Mouse (Mus musculus): Measurements from ENCODE around the gene Angptl6.

Gene Angptl6

GRCm38 (mm10) chr9:20878710-20879065, 839 bp downstream of the Angptl6 start:
- DNase-seq = peak; percentile 68 to 75

DNA sequence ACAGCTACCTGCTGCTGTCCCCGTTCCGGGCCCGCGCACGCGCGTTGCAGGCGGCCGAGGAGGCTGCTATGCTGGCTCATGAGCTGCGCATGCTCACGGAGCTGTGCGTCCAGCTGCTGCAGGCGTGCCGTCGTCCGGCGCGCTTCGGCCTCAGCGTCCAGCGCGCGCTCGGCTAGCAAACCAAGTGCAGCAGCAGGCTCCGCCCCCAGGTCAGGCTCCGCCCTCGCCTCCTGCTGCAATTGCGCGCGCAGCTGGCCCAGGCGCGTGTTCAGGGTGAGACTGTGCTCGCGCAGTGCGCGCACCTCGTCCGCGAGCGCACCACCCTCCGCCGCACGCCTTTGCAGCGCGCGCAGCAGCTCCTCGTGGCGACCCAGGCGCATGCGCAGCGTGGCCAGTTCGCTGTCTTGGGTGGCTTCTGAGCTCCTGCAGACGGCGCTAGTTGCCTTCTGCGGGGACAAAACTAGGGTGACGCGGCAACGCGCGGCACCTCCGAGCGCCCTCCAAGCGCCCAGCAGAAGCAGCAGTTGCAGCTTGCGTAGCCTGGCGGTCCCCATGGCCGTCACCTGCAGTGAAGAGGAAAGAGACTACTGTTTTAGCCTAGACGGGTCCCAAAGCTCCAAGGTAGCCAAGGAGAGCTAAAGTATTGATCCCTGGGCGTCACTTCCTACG, 1.4 kb downstream of the Angptl6 start:
- DNase-seq = peak; percentile 100

DNA sequence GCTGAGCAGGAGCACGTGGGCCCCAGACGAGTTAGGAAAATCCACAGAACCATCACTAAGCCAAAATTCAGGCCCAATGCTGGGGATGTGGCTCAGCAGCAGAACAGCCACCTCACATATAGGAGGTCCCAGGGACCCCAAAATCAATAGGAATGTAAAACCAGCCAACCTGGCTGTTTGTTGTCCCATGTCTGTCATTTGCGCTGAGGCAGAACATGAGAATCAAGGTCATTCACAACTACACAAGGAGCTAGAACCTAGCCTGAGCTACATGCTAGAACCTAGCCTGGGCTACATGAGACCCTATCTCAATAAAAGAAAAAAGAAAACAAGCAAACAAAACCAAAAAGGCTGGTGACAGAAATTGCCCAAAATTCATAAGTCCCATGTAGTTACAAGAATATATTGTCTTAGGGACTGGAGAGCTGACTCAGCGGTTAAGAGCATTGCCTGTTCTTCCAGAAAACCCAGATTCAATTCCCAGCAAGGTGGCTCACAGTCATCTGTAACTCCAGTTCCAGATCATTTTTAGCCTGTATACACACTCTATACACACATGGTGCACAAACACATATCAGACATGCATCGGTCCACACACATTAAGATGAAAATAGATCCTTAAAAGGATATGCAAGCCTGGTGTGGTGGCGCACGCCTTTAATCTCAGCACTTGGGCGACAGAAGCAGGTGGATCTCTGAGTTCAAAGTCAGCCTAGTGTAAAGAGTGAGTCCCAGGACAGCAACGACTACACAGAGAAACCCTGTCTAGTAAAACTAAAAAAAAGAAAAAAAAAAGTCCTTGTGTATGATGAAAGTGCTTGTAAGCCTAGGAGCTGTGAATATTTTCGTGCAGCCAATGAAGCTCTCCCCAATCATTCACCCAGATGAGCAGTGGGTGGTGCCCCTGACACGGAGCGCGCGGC, 2.1 kb downstream of the Angptl6 start:
- DNase-seq = no peak

DNA sequence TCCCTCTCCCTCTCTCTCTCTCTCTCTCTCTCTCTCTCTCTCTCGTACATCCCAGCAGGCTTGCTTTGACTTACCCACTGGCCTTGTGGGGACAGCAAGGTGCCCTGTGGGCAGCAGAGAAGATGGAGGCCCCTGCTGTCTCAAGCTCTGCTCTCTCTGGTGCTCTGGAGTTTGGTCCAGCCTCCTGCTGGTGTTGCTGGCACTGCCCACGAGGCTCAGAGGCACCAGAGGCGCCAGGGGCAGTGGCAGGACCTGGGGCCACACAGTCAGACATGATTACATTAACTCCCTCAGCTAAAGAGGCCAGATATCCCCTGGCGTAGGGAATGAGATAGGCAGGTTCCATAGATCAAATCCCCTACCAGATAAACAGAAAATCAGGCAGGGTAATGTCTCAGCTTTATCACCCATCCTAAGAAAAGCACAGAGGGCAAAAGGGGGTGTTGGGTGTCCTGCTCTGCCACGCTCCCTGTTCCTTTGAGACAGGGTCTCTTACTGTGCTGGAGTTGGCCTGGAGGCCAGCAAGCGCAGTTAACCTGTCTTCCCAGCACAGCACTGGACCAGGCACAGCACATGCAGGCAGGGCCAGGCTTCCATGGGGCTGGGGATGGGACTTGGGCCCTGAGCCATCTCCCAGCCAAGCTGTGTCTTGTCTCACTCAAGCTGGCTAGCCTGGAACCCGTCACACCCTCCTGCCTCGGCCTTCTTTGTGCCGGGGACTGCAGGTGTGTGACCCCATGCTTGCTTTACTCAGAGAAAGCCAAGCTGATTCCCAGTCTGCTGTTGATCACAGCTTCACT, 3.0 kb downstream of the Angptl6 start:
- no peak for DNase-seq

DNA sequence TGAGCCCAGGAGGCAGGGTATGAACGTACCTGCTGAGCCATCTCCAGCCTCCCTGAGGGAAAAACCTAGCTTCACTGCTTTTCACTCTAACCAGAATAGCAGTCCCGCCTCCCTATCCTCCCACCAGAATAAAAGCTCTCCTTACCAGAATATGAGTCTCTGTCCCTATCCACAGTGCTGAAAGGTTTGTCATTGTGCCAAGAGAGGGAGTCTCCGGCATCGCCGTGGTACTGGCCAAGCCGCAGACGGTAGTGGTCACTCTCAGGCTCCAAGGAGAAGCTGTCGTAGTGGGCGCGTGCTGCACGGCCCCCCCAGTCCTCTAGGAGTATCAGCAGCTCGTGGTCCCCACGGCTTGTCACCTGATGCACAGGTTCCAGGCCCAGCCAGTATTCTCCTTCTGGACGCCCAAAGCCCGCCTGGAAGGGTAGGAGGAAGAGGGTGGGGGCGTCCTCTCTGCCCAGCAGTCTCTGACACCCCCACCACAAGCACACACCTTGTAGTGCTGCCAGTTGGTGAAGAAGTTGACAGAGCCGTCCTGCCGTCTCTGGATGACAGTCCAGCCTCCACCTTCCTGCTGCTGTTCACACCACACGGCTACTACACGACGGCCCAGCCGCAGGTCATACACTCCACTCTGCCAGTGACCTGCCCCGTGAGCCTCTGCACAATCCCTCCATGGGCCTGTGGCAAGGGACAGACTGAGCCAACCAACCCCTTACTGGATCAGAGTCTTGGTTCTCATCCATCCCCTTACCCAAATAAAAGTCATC, 4.3 kb downstream of the Angptl6 start:
- DNase-seq = no peak

- peak in 1 of 2 experiments; percentile 4 for DNase-seq
Observed at GRCm38 (mm10) chr9:20873521-20873920, 6.0 kb downstream of the Angptl6 start.

GRCm38 (mm10) chr9:20872991-20873390, 6.5 kb downstream of the Angptl6 start:
- DNase-seq = peak in 1 of 2 experiments; percentile 15

DNA sequence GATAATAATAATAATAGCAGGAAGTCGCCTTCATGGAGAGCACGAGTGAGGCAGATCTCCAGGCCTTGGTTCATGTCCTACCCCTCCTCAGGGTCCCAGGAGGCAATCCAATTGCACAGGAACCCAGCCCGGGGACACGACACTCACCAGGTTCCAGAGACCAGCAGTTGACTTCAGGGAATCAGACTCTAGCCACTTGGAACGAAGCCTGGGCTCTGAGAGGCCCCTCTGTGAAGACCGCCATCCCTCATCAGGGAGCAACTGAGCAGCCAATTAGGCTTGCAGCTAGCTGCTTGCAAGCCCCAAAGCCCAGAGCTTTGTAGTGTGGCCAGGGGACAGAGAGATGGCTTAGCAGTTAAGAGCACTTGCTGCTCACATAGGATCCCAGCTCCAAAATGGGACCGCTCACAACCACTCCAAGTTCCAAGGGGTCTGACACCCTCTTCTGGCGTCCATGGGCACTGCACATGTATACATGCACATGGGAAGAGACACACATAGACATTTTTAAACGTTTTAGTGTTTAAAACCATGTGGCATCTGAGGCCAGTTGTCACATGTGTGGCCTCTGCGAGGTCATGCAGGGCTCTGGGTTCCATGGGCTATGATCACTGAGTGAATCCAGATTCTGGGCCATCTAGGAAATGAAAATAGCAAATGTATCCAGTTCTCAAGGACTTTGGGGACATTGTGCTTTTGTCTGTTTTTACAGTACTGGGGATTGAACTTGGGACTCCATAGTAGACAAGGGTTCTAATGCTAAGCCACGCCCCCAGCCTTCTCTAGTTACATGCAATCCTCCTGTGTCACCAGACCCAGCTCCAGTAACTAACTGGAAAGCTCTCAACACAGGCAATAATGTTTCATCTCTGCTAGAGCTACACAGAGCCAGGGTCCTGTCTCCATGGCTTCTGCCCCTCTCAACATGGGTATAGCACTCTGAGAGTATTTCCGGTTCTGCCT, 9.0 kb downstream of the Angptl6 start:
- DNase-seq = peak in 1 of 2 experiments; percentile 16

DNA sequence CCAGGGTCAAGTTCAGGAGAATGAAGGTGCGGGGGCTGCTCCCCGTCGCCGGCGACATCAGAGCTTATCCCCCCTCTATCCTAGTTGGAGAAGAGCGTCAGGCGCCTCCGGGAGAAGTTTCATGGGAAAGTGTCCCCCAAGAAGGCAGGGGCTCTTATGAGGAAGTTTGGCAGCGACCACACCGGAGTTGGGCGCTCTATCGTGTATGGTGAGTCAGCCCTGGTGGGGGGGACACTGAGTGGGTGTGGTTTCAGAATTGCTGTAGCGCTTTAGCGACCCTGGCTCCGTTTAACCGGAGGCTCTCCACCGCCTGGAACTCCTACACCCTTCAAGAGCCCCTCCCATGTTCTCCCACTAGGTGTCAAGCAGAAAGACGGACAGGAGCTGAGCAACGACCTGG, 10.3 kb downstream of the Angptl6 start:
- peak in 1 of 2 experiments; percentile 23 for DNase-seq

DNA sequence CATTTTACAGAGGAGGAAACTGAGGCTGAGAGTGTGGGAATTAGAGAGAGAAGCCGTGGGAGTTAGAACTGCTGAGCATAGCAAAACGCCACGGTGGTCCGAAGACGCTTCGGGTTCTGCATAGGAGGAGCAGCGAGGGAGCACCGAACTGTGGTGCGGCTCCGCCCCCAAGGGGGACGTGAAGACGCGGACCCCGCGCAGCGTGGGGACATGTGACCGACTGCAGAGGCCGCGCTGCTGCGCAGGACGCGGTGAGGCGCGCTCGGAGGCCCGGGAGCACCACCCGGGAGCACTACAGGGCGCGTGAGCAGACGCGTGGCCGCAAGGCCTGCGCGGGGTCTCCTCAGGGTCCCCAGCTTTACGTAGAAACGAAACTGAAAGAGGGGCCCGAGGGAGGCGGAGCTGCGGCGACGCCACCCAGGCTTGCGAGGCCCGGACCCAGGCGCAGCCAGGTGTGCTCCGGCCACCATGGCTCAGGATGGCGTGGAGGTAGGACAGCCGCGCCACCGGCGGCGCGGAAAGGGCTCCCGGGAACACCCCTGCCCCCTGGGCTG, 11.0 kb downstream of the Angptl6 start, which contains the start of gene A230050P20Rik:
Gene A230050P20Rik, plus strand, starts transcription at position 195 of the 554 bp plus-strand sequence.
- peak; percentile 68 to 69 for DNase-seq

- no peak for DNase-seq
Observed at GRCm38 (mm10) chr9:20866879-20867278, 12.6 kb downstream of the Angptl6 start.

- no peak for DNase-seq
Observed at GRCm38 (mm10) chr9:20862225-20862624, 17.3 kb downstream of the Angptl6 start.

DNA sequence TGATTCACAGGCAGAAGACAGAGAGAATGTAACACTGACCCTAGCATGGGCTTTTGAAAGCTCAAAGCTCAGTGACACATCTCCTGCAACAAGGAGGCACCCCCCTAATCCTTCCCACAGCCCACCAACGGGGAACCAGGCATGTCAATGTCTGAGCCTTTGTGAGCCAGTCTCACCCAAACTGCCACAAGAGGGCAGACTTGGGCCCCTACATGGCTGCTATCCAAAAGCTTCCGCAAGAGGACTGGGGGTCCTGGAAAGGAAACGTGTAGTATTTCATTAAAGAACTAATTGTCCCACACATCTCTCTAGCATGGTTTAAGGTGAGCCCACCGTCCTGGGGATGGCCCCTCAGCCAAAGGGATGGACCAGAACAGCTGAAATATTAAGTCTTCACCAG, 17.7 kb downstream of the Angptl6 start:
- peak; percentile 63 to 69 for DNase-seq

GRCm38 (mm10) chr9:20859926-20860325, 19.6 kb downstream of the Angptl6 start:
- DNase-seq = no peak

DNA sequence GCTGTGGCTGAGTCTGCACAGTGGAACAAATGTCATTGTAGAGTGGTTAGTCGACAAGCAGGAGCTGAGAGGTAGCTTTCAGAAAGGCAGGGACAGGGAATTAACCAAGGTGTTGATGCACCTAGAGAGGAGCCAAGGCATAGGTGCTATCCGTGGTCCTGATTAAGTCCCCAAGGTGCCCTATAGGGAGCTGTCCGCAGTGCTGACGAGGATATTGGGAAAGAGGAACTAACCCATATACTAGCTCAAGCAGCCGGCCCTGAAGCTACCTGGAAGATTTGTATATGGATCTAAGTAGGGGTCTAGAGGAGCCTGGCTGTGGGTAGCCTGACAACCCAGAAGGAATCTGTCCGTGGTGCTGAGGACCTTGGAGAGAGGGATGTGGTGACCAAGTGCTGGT, 22.4 kb downstream of the Angptl6 start:
- no peak for DNase-seq

DNA sequence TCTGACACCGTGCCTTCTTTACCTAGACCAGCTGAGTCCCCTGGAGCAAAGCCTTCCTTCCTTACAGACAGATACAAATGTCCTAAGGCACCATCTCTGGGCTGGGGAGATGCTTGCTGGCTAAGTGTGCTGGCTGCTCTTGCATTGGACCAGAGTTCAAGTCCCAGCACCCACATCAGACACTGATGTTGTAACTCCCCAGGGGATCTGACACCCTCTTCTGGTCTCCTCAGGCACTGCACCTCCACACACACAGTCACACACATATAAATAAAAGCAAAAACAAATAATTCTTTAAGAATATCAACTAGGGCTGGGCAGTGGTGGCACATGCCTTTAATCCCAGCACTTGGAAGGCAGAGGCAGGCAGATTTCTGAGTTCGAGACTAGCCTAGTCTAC, 29.3 kb downstream of the Angptl6 start:
- no peak for DNase-seq

- DNase-seq = peak; percentile 62 to 79
Observed at GRCm38 (mm10) chr9:20842670-20843069, 36.9 kb downstream of the Angptl6 start.

- no peak for DNase-seq
Observed at GRCm38 (mm10) chr9:20842211-20842610, 37.3 kb downstream of the Angptl6 start.

- peak; percentile 66 to 77 for DNase-seq
Observed at GRCm38 (mm10) chr9:20838931-20839330, 40.6 kb downstream of the Angptl6 start.

DNA sequence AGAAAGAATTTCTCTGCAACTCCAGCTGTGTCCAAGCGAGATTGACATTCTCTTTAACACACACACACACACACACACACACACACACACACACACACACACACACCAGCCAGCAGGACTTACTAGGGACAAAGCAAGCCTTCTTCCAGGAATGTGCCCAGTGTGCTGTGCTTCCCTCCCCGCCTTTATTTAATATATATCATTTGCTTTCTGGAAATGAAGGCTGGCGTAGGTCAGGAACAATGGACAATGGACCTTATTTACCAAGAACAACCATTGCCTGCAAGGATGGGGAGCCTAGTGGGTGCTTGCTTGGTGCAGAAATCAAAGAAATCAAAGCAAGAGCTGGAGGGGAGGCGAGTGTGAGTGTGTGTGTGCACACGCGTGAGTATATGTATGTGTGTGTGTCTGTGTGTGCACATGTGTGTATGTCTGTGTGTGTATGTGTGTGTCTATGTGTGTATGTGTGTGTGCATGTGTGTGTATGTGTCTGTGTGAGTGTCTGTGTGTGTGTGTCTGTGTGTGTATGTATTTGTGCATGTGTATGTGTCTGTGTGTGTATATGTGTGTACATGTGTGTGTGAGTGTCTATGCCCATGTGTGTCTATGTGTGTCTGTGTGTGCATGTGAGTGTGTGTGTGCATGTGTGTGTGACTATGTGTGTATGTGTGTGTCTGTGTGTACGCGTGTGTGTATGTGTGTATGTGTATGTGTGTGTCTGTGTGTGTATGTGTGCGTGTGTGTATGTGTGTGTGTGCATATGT, 42.2 kb downstream of the Angptl6 start:
- no peak for DNase-seq
